Mouse (Mus musculus): ENCODE measurements around the gene Unc5a.

DNA sequence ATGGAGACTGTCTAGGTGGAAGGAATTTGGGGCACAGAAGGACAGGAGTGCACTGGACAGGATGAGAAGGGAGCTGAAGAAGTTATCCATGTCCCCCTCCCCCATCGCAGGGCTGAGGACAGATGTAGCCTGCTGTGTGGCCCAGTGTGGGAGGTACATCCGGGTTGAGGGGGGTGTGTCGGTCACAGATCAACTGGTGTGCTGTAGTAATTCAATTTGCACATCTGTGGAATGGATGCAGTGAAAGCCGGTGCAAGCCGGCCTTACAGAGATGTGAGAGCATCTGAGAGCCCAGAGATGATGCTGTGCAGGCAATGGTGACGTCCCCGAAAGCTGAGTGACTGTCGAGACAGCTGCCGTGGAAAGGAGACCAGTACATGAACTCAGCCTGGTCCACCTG, 20.3 kb downstream of the Unc5a start:
- no peak for TF ChIP-seq MAX (IDR thresholded peaks at IDR 0.05)
- no peak for TF ChIP-seq USF1 (IDR thresholded peaks at IDR 0.05; ENCODE audit: low read depth)

All from C2C12 (cell line).